Mouse (Mus musculus) myocyte (in vitro differentiated cells): ENCODE measurements around the gene Mthfd1. TPM values are rescaled to one million over a fixed set of nuclear protein-coding genes. Genes with fewer than 3 reads are reported as not detected.

ENCODE experiments used
- H3K27me3 ChIP-seq: one replicate; pipeline ENCODE4 v1.6.1; 2011; ENCODE audit not compliant: control insufficient read depth, insufficient read depth, insufficient read length
- H3K36me3 ChIP-seq: one replicate; pipeline ENCODE4 v1.6.1; 2011; ENCODE audit not compliant: control insufficient read depth, insufficient read depth
- H3K4me2 ChIP-seq: one replicate; pipeline ENCODE4 v1.6.1; 2011; ENCODE audit warnings: low read depth, control low read depth
- H3K4me3 ChIP-seq: one replicate; pipeline ENCODE4 v1.5.1; 2011; ENCODE audit warnings: mild to moderate bottlenecking, control low read depth, moderate library complexity
- H3K79me2 ChIP-seq: one replicate; pipeline ENCODE4 v1.6.1; 2011; ENCODE audit not compliant: control insufficient read depth, insufficient read depth
- H3ac ChIP-seq: one replicate; pipeline ENCODE4 v1.6.1; 2011; ENCODE audit not compliant: control insufficient read depth, insufficient read length
- CEBPB ChIP-seq: IDR thresholded peaks from 2 replicates; pipeline ENCODE4 v1.6.1; 2011; ENCODE audit warnings: mild to moderate bottlenecking, moderate library complexity; ENCODE audit not compliant: poor library complexity, insufficient read depth, severe bottlenecking
- E2F4 ChIP-seq: IDR thresholded peaks from one replicate; pipeline ENCODE4 v1.6.1; 2011; ENCODE audit warnings: mild to moderate bottlenecking, control low read depth, moderate library complexity; ENCODE audit not compliant: insufficient read depth
- MAX ChIP-seq: IDR thresholded peaks from one replicate; pipeline ENCODE4 v1.6.1; 2011; ENCODE audit warnings: low read depth, mild to moderate bottlenecking, control low read depth
- MYOD1 ChIP-seq, 3 experiments: IDR thresholded peaks; one replicate each; pipeline ENCODE4 v1.6.1; 2011; ENCODE audit warnings: control low read depth in 2 of 3, low read depth in 2 of 3, mild to moderate bottlenecking in 2 of 3, moderate library complexity in 1 of 3; ENCODE audit not compliant: insufficient read length in 2 of 3, control insufficient read depth in 1 of 3
- MYOG ChIP-seq, 3 experiments: IDR thresholded peaks; one replicate each; pipeline ENCODE4 v1.6.1; 2011; ENCODE audit warnings: control low read depth in 2 of 3, low read depth in 2 of 3, mild to moderate bottlenecking in 2 of 3; ENCODE audit not compliant: insufficient read length in 2 of 3, control insufficient read depth in 1 of 3, insufficient read depth in 1 of 3
- POLR2A ChIP-seq: IDR thresholded peaks from one replicate; pipeline ENCODE4 v1.6.1; 2011; ENCODE audit warnings: low read depth, mild to moderate bottlenecking, control low read depth, moderate library complexity; ENCODE audit not compliant: insufficient read length
- POLR2AphosphoS2 ChIP-seq: IDR thresholded peaks from one replicate; pipeline ENCODE4 v1.6.1; 2011; ENCODE audit warnings: low read depth, control low read depth; ENCODE audit not compliant: insufficient read length
- REST ChIP-seq: IDR thresholded peaks from one replicate; pipeline ENCODE4 v1.6.1; 2011; ENCODE audit warnings: mild to moderate bottlenecking, control low read depth, moderate library complexity; ENCODE audit not compliant: insufficient read depth, insufficient read length
- SRF ChIP-seq: IDR thresholded peaks from one replicate; pipeline ENCODE4 v1.6.1; 2011; ENCODE audit warnings: low read depth; ENCODE audit not compliant: control insufficient read depth, insufficient read length
- TCF12 ChIP-seq: IDR thresholded peaks from one replicate; pipeline ENCODE4 v1.6.1; 2011; ENCODE audit warnings: mild to moderate bottlenecking, control low read depth; ENCODE audit not compliant: poor library complexity, insufficient read depth, severe bottlenecking
- TCF3 ChIP-seq: IDR thresholded peaks from one replicate; pipeline ENCODE4 v1.6.1; 2011; ENCODE audit warnings: low read depth, control low read depth; ENCODE audit not compliant: insufficient read length
- USF1 ChIP-seq: IDR thresholded peaks from one replicate; pipeline ENCODE4 v1.6.1; 2011; ENCODE audit warnings: low read depth, mild to moderate bottlenecking, control low read depth, moderate library complexity
- polyA plus RNA-seq: library from polyadenylated mRNA; unstranded; fragments of >200 nt; fragmentation: generic; extraction: Trizol; gene quantifications from one replicate; pipeline ENCODE4 v1.2.1, GENCODE M21; 2012; ENCODE audit warnings: missing spikeins

The Mthfd1 gene
- polyA plus RNA-seq, 1 experiment: 31.8 TPM

DNA sequence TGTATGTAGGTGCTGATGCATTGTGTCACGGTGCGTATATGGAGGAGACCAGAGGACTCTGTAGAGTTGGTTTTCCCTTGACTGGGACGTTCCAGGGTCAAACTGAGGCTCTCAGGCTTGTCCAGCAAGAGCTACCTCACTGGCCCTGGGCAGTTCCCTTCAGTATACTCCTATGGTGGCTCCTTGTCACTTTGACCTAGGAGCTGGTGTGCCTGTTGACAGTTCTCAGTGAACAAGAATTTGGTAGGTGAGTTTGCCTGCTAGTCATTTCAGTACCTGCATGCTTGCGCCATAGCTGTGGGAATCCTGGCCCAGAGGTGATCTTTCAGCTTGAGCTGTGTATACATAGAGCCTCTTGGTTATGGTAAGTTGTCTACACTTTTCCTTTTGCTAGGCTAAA, 7.8 kb downstream of the Mthfd1 start:
- Histone ChIP-seq H3ac (no peak overlapping the region), H3K36me3 (no peaks in the 10 kb centered on the region), H3K79me2 (peaks cover 46% of the 10 kb centered on the region), H3K4me2 (no peak overlapping the region), H3K27me3 (no peaks in the 10 kb centered on the region), H3K4me3 (no peak overlapping the region)
- TF ChIP-seq E2F4 (no peak), USF1 (no peak), MAX (no peak), POLR2AphosphoS2 (no peak), TCF3 (no peak), MYOD1 (IDR thresholded peaks at IDR 0.05; ENCODE audit: control insufficient read depth in 1 of 3, insufficient read length in 2 of 3, low read depth in 2 of 3) (no peak), POLR2A (no peak), CEBPB (no peak), SRF (no peak), TCF12 (no peak), MYOG (IDR thresholded peaks at IDR 0.05; ENCODE audit: control insufficient read depth in 1 of 3, insufficient read depth in 1 of 3, insufficient read length in 2 of 3, low read depth in 2 of 3) (no peak)

DNA sequence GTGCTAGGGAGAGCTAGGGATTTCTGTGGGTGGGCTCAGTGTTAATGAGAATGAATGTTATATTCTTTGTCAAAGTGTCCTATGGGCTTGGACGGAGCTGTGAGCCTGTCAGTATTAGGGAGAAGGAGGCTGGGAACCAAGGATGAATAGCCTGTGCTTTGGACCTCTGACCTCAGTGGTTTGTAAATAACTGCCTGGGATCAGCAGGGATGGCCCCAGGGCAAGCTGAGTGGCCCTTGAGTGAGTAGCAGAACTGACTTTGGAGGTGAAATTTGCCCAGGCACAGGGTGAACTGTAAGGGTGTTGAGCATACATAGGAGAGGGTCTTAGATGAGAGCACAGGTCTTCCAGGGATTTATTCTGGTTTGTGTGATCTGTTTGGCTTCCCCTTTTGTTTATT, 8.8 kb downstream of the Mthfd1 start:
- no peak overlapping the region for H3K4me2 ChIP-seq
- H3K79me2 ChIP-seq: peaks cover 38% of the 10 kb centered on the region
- H3K27me3 ChIP-seq: no peaks in the 10 kb centered on the region
- H3K36me3 ChIP-seq: no peaks in the 10 kb centered on the region
- H3ac ChIP-seq: no peak overlapping the region
- TF ChIP-seq MAX (no peak), REST (no peak), POLR2A (no peak), SRF (no peak), MYOD1 (IDR thresholded peaks at IDR 0.05; ENCODE audit: control insufficient read depth in 1 of 3, insufficient read length in 2 of 3, low read depth in 2 of 3) (no peak), MYOG (IDR thresholded peaks at IDR 0.05; ENCODE audit: control insufficient read depth in 1 of 3, insufficient read depth in 1 of 3, insufficient read length in 2 of 3, low read depth in 2 of 3) (no peak), POLR2AphosphoS2 (no peak), TCF3 (no peak), E2F4 (no peak), USF1 (no peak), CEBPB (no peak)
- no peak overlapping the region for H3K4me3 ChIP-seq

DNA sequence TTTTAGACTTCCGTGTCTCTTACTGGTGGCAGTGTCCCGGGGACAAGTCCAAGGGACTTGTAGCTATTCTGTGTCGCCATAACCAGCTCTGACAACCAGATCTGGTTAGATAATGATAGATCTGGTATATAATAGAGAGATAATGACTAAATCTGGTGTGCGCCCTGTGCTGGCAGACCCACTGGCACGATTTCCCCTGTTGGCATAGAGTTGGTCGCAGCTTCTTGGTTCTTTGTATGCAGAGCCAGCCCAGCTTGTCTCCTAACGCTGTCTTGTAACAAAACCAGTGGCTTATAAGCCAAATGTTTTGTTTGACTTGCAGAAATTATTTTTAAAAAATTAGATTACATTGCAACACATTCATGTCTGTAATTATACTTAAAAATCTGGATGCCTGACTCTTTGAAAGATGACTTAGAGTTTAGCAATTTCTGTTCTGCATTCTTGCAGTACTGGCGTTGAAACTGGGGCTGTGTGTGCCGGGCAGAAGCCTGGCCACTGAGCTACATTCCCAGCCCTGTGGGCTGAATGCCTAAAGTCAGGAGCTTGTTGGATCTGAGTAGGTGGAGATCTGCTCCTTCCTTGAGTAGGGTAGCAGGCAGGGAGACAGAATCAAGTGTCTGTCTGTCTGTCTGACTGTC, 9.3 kb downstream of the Mthfd1 start:
- no peak for TF ChIP-seq USF1
- TF ChIP-seq REST: no peak
- no peak for TF ChIP-seq TCF3
- TF ChIP-seq MAX: no peak
- TF ChIP-seq POLR2A: no peak
- no peak for TF ChIP-seq TCF12
- Histone ChIP-seq H3K79me2 (peaks cover 33% of the 10 kb centered on the region), H3K4me3 (no peak overlapping the region), H3K4me2 (no peak overlapping the region), H3K27me3 (no peaks in the 10 kb centered on the region), H3K36me3 (no peaks in the 10 kb centered on the region), H3ac (no peak overlapping the region)

DNA sequence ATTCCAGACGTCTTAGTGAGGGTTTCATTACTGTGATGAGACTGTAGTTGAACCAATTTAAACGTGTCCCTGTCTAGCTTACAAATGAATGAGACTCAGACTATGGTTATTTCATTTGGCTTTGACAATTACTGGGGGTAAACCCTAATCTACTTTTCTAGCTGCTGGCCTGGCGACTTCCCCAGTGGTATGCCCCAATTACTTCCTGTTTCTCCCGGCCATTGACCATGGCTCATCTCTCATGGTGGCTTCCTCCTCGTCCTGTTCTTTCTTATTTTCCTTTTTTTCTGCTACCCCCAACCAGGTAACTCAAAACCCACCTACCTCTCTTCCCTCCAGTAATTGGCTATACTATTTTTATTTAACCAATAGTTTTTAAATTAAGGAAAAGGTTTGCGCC, 9.9 kb downstream of the Mthfd1 start:
- no peak overlapping the region for H3K4me3 ChIP-seq
- no peak for TF ChIP-seq POLR2AphosphoS2
- no peak for TF ChIP-seq TCF12
- TF ChIP-seq USF1: no peak
- TF ChIP-seq TCF3: no peak
- no peak for TF ChIP-seq POLR2A

DNA sequence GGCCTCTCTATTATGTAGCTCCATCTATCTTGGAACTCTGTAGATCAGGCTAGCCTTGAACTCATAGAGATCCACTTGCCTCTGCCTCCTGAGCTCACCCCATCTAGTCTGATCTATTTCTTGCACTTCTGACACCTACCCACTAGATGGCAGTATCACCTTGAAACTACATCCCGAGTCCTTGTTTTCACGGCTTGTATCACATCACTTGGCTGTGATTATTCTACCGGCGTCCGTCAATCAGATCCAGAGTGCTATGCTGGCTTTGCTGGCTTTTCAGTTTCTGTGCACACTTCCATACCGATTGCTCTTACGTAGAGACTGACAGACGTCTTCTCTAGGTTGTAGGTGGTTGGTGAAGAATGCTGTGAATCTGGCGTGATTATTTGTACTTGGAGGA, 11.8 kb downstream of the Mthfd1 start:
- Histone ChIP-seq H3K4me3 (no peak overlapping the region), H3K27me3 (no peaks in the 10 kb centered on the region), H3K79me2 (peaks cover 13% of the 10 kb centered on the region), H3ac (no peak overlapping the region), H3K4me2 (no peak overlapping the region), H3K36me3 (no peaks in the 10 kb centered on the region)
- TF ChIP-seq CEBPB (no peak), POLR2AphosphoS2 (no peak), TCF12 (no peak), MYOD1 (IDR thresholded peaks at IDR 0.05; ENCODE audit: control insufficient read depth in 1 of 3, insufficient read length in 2 of 3, low read depth in 2 of 3) (no peak), MAX (no peak), MYOG (IDR thresholded peaks at IDR 0.05; ENCODE audit: control insufficient read depth in 1 of 3, insufficient read depth in 1 of 3, insufficient read length in 2 of 3, low read depth in 2 of 3) (no peak), USF1 (no peak), E2F4 (no peak), REST (no peak), TCF3 (no peak), SRF (no peak), POLR2A (no peak)

More for the DNA sequence above, 9.9 kb downstream of the Mthfd1 start:
- peaks cover 27% of the 10 kb centered on the region for H3K79me2 ChIP-seq
- no peaks in the 10 kb centered on the region for H3K36me3 ChIP-seq
- H3ac ChIP-seq: no peak overlapping the region
- no peaks in the 10 kb centered on the region for H3K27me3 ChIP-seq
- H3K4me2 ChIP-seq: no peak overlapping the region
